Mouse (Mus musculus): ENCODE results near the gene Esp23. TPM values are rescaled to one million over a fixed set of nuclear protein-coding genes. Genes with fewer than 3 reads are reported as not detected.

Gene Esp23
- polyA plus RNA-seq (2012; fragmentation: generic; extraction: Trizol) = not detected

DNA sequence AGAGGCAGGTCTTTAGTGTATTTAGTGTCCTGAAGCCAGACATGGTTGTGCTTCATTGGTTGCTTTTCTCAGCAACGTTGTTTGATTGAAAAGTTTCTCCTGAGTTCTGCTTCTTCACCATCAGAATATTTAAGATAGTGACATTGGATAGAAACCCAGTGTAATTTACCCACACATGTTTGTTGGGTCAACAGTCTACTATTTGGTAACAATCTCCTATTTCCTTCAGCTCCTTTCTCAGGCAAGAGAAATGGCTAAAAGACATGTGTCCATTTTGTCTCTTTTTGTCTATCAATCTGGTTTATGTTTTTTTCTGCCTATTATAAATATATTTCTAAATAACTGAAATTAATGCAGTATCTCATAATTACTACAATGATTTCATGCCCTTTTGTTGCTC is at the start of gene Esp23:
Gene Esp23 (minus strand): TSS at position 101 of the 400 bp plus-strand sequence.

GRCm38 (mm10) chr17:39095034-39095433 is 18.2 kb upstream of the Esp23 start, which contains the start of gene Esp22:
Gene Esp22 (plus strand): TSS chr17:39095334.

GRCm38 (mm10) chr17:39043241-39043640 is 33.6 kb downstream of the Esp23 start, which contains the start of gene Gm21903:
Gene Gm21903 (minus strand): TSS chr17:39043341.

GRCm38 (mm10) chr17:39036395-39036794 is 40.4 kb downstream of the Esp23 start, which contains the start of gene Esp24:
Gene Esp24 (plus strand): TSS chr17:39036695.

Other genes with a start within 250 kb of the Esp23 start
- gene Esp24, start 40.3 kb downstream of the Esp23 start, polyA plus RNA-seq (2012; fragmentation: generic; extraction: Trizol) = not detected
- gene Gm21903, start 33.7 kb downstream of the Esp23 start, polyA plus RNA-seq (2012; fragmentation: generic; extraction: Trizol) = not detected
- not detected for gene Esp22, start 18.3 kb upstream of the Esp23 start, polyA plus RNA-seq (2012; fragmentation: generic; extraction: Trizol)

All from C3H10T1/2 (cell line).